Mouse (Mus musculus) hindbrain, postnatal 0 days (tissue): ENCODE results near the gene Vangl1. TPM values are rescaled to one million over a fixed set of nuclear protein-coding genes. Genes with fewer than 3 reads are reported as not detected.

Experiments used
- ATAC-seq: fragments of 200-750 bp; cut with Nextera tagmentation; 2 replicates; pipeline ENCODE4 v1.8.0; 2017; ENCODE audit warnings: mild to moderate bottlenecking, moderate TSS enrichment, moderate library complexity
- DNase-seq: peaks from one replicate; pipeline ENCODE4 v3.0.0-alpha.2; 2015; ENCODE audit warnings: low spot score
- H3K27ac ChIP-seq: fragments of 300-500 bp; sonication (generic); 2 replicates; pipeline ENCODE4 v1.5.1; 2014; ENCODE audit warnings: mild to moderate bottlenecking
- H3K27me3 ChIP-seq: fragments of 300-500 bp; sonication (generic); 2 replicates; pipeline ENCODE4 v1.6.1; 2014; ENCODE audit warnings: low read length, mixed read lengths; ENCODE audit not compliant: insufficient read depth
- H3K36me3 ChIP-seq: fragments of 300-500 bp; sonication (generic); 2 replicates; pipeline ENCODE4 v1.6.1; 2014; ENCODE audit warnings: low read length, mixed read lengths; ENCODE audit not compliant: insufficient read depth
- H3K4me1 ChIP-seq: fragments of 300-500 bp; sonication (generic); 2 replicates; pipeline ENCODE4 v1.6.1; 2014; ENCODE audit warnings: antibody characterized with exemption, low read length, mixed read lengths; ENCODE audit not compliant: insufficient read depth
- H3K4me2 ChIP-seq: fragments of 300-500 bp; sonication (generic); 2 replicates; pipeline ENCODE4 v1.6.1; 2014; ENCODE audit warnings: low read depth, mild to moderate bottlenecking, low read length, moderate library complexity, mixed read lengths
- H3K4me3 ChIP-seq: fragments of 300-500 bp; sonication (generic); 2 replicates; pipeline ENCODE4 v1.5.1; 2014; ENCODE audit warnings: low read length
- H3K9ac ChIP-seq: fragments of 300-500 bp; sonication (generic); replicated peaks from 2 replicates; pipeline ENCODE4 v1.6.1; 2014; ENCODE audit warnings: mild to moderate bottlenecking, low read length, moderate library complexity, mixed read lengths
- H3K9me3 ChIP-seq: fragments of 300-500 bp; sonication (generic); 2 replicates; pipeline ENCODE4 v1.6.1; 2016; ENCODE audit warnings: low read length, mixed read lengths
- CTCF ChIP-seq: IDR thresholded peaks from 2 replicates; pipeline ENCODE4 v1.5.1; 2016; ENCODE audit warnings: antibody characterized with exemption, control low read depth, low read depth
- WGBS: fragments of 180-500 bp; shearing (Covaris S2); extraction: QIAGEN DNeasy Blood & Tissue Kit; methylation state at CpG from one replicate; pipeline ENCODE4 v1.1.7; 2014; 5-methylcytosine and 5-hydroxymethylcytosine counted together
- polyA plus RNA-seq: library from polyadenylated mRNA; unstranded; fragments of >200 nt; fragmentation: Nextera tagmentation; extraction: Ambion mirVana; gene quantifications from 2 replicates; pipeline ENCODE4 v1.2.1, GENCODE M21; 2015
- total RNA-seq: library from RNA; depleted of rRNA; stranded (reverse); fragments of >200 nt; gene quantifications from 2 replicates; pipeline ENCODE4 v1.2.3, GENCODE M21; 2014

The Vangl1 gene
- total and polyA plus RNA-seq, 2 experiments from 2014 or later, result 7.5 to 13.5 TPM

DNA sequence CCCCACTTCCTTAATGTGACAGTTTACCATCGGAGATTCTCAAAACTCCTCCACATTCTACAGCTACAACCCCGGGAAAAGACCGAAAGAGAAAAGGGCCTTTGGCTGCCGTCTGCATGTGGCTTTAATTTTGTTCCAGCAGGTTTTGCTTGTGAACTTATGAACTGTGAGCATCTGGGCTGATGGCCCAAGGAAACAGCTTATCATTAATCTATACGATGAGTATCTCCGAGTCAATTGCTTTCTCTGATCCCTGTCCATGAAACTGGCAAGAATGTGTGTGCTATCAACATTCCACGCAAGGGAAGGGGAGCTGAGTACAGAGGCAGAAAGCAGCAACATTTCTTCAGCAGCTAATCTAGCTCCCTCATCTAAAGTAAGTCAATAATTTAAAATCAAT lies 54.6 kb downstream of the Vangl1 start:
- 60% methylated on average over 7 of the region's 7 CpGs for WGBS
- Histone ChIP-seq H3K4me2 (no peak overlapping the region), H3K9ac (no peak overlapping the region), H3K4me1 (0 out of 2 replicates have a peak, but pooled peaks cover 4% of the 10 kb centered on the region), H3K27me3 (no peaks in the 10 kb centered on the region), H3K36me3 (no peaks in the 10 kb centered on the region), H3K9me3 (no peaks in the 10 kb centered on the region), H3K27ac (no peak overlapping the region), H3K4me3 (no peak overlapping the region)
- DNase-seq (no peak), ATAC-seq (no peak)
- TF ChIP-seq CTCF, result no peak

- no peaks in the 10 kb centered on the region for H3K36me3 ChIP-seq
These were observed 57.3 kb downstream of the Vangl1 start for GRCm38 (mm10) chr3:102147189-102147588.

DNA sequence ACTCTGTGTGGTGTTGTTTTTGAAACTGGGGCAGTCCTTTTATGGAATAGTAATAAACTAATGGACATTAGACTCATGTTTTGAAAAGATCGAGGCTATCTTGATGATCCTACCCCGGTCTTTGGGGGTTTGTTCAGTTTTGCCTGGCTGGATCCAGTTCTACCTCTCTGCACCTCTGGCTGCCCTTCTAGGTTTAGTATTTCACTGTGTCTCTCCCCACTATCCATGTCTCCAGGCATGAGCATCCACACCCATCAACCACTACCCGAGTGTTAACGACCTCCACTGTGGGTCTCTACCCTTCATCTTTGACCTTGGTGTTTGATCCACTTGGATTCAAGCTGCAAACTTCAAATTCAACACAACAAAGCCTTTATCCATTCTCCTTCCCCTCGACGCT lies 58.1 kb downstream of the Vangl1 start:
- Histone ChIP-seq H3K36me3 (no peaks in the 10 kb centered on the region), H3K4me2 (no peak overlapping the region), H3K27me3 (no peaks in the 10 kb centered on the region), H3K9me3 (no peaks in the 10 kb centered on the region), H3K27ac (no peak overlapping the region), H3K9ac (no peak overlapping the region), H3K4me1 (0 out of 2 replicates have a peak, but pooled peaks cover 4% of the 10 kb centered on the region), H3K4me3 (no peak overlapping the region)
- DNase-seq, result no peak
- TF ChIP-seq CTCF, result no peak
- no peak for ATAC-seq
- 69% methylated on average over 6 of the region's 6 CpGs for WGBS

More at GRCm38 (mm10) chr3:102147189-102147588, 57.3 kb downstream of the Vangl1 start:
- H3K27me3 ChIP-seq, result no peaks in the 10 kb centered on the region
- H3K9me3 ChIP-seq, result no peaks in the 10 kb centered on the region
- H3K4me3 ChIP-seq, result no peak overlapping the region
- DNase-seq, result no peak
- H3K9ac ChIP-seq, result no peak overlapping the region
- TF ChIP-seq CTCF, result no peak
- 63% methylated on average over 4 of the region's 4 CpGs for WGBS
- 0 out of 2 replicates have a peak, but pooled peaks cover 4% of the 10 kb centered on the region for H3K4me1 ChIP-seq
- ATAC-seq, result 0 out of 2 replicates have a peak, but pooled peaks have one; percentile 35
- H3K4me2 ChIP-seq, result no peak overlapping the region
- no peak overlapping the region for H3K27ac ChIP-seq

DNA sequence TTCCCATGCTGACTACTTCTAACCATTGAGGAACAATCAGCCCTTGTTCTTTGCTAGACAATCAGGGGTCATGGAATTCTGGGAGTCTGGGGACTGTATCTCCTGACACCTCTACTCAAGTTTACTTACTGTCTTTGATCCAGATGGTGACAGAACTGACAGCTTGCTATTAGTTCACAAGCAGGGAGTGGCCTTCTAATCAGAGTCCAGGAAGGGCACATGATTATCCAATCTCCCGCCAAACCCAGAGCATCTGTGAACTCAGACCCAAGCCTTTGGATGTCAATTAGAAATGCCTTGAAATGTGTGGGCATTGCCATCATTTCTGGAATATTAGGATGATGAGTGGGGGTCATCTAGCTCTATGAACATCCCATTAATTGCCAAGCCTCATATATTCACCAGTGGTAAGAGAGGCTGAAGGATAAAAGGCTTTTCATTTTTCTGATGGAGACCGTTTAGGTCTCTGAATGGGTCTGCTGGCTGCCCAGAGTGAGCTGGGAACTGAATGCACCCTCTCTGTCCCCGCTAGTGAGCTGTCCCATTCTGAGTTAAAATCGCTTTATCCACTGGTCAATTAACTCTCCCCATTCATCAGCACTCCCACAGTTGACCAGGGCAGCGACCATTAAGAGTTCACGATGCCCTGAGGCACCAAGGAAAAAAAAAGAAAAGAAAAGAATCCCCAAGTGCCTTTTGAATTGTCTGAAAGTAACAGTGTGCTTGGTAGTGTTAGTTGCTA lies 58.7 kb downstream of the Vangl1 start:
- Histone ChIP-seq H3K9me3 (no peaks in the 10 kb centered on the region), H3K4me3 (no peak overlapping the region), H3K9ac (no peak overlapping the region), H3K27me3 (no peaks in the 10 kb centered on the region), H3K36me3 (no peaks in the 10 kb centered on the region), H3K4me1 (0 out of 2 replicates have a peak, but pooled peaks cover 4% of the 10 kb centered on the region), H3K4me2 (no peak overlapping the region), H3K27ac (no peak overlapping the region)
- no peak for TF ChIP-seq CTCF
- 29% methylated on average over 6 of the region's 6 CpGs for WGBS
- DNase-seq, result no peak
- ATAC-seq, result no peak

GRCm38 (mm10) chr3:102144401-102144800 lies 60.1 kb downstream of the Vangl1 start:
- H3K27me3 ChIP-seq, result no peaks in the 10 kb centered on the region
- no peak overlapping the region for H3K4me2 ChIP-seq
- H3K27ac ChIP-seq, result no peak overlapping the region
- 0 out of 2 replicates have a peak, but pooled peaks cover 4% of the 10 kb centered on the region for H3K4me1 ChIP-seq
- H3K9ac ChIP-seq, result no peak overlapping the region
- DNase-seq (no peak), ATAC-seq (no peak)
- WGBS, result 95% methylated on average over 4 of the region's 4 CpGs
- TF ChIP-seq CTCF, result no peak
- no peaks in the 10 kb centered on the region for H3K9me3 ChIP-seq
- H3K4me3 ChIP-seq, result no peak overlapping the region
- H3K36me3 ChIP-seq, result no peaks in the 10 kb centered on the region

DNA sequence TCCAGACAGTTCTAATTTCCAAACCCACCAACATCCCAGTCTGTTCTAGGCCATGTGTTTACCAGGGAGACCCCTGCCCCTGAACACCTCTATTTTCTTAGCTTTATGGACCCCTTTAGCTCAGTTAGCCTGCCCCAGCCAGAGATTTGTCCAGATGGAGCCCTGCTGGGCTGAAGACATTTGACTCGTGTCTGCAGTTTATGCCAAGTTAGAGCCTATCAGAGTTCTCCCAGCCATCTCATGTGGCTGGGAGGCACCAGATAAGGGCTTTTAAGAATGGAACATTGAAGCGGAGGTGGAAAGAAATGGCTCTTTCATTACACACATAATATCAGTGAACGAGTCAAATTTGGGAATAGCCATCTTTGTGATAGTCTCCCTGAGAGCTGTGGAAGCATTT lies 61.0 kb downstream of the Vangl1 start:
- no peak for TF ChIP-seq CTCF
- Histone ChIP-seq H3K9me3 (no peaks in the 10 kb centered on the region), H3K4me3 (no peak overlapping the region), H3K9ac (no peak overlapping the region), H3K36me3 (no peaks in the 10 kb centered on the region), H3K27ac (no peak overlapping the region), H3K4me1 (0 out of 2 replicates have a peak, but pooled peaks cover 4% of the 10 kb centered on the region), H3K27me3 (no peaks in the 10 kb centered on the region), H3K4me2 (no peak overlapping the region)
- WGBS, result 82% methylated on average over 3 of the region's 3 CpGs
- DNase-seq (no peak), ATAC-seq (no peak)

- H3K4me3 ChIP-seq, result no peak overlapping the region
- no peaks in the 10 kb centered on the region for H3K27me3 ChIP-seq
- 94% methylated on average over 4 of the region's 4 CpGs for WGBS
- ATAC-seq, result no peak
- 0 out of 2 replicates have a peak, but pooled peaks cover 4% of the 10 kb centered on the region for H3K4me1 ChIP-seq
- TF ChIP-seq CTCF, result no peak
- H3K36me3 ChIP-seq, result no peaks in the 10 kb centered on the region
- no peak overlapping the region for H3K9ac ChIP-seq
- no peak overlapping the region for H3K27ac ChIP-seq
- H3K9me3 ChIP-seq, result no peaks in the 10 kb centered on the region
- H3K4me2 ChIP-seq, result no peak overlapping the region
- no peak for DNase-seq
These were observed 61.5 kb downstream of the Vangl1 start for GRCm38 (mm10) chr3:102142947-102143346.
